Mouse (Mus musculus): ENCODE results near the gene Dnah1. TPM values are rescaled to one million over a fixed set of nuclear protein-coding genes. Genes with fewer than 3 reads are reported as not detected.

Dnah1 gene
- total RNA-seq, 2 experiments from 2014 or later = 4.6 to 5.8 TPM

DNA sequence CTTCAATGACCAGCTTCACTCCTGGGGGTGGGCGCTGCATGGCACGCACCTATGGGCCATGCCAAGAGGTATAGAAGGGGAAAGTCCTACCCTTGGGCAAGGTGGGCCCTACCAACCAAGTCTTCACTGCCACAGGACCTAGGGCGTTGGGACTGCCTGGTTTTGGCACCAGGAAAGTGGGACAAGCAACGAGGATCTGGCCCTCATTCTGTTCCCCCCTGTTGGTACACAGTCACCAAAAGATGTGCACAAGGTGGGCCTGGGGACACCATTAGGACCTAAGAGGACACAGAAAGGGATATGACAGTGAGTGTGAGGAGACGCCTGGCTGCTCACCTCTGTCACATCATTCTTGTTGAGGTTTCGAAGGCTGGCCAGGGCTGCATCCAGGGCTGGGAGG, 52.6 kb downstream of the Dnah1 start:
- no peak for DNase-seq (ENCODE audit: low spot score in 2 of 2)
- Histone ChIP-seq H3K4me3 (no peak overlapping the region), H3K27ac (no peak overlapping the region)
- TF ChIP-seq CTCF (conservative IDR thresholded peaks at IDR 0.05) = no peak

DNA sequence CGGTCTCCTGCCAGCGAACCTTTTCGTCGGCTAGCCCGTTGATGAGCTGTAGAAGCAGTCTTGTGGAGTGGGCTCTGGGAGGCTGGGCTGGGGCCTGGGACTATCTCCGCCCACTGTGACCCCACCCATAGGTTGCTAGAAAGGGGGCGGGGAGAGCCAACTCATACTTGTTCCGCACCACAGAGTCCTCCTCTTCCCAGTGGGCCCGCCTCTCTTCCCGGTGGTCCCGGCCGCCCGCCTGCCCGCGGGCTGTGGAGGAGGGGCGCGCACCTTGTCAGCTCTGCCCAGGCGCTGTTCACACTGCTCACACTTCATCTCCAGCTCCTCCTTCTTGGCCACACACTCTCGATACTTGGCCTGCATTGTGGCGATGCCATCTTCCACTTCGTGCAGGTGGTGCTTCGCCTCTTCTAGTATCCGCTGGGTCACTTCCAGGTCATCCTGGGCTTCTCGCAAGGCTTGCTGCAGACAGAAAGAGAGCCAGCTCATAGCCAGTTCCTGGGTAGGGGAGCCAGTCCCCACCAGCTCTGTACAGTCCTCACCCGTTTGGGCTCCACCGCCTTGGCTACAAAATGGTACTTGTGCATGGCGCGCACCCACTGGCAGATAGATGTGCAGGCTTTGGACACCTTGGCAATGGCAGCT, 54.1 kb downstream of the Dnah1 start:
- DNase-seq (ENCODE audit: low spot score in 2 of 2) = peak; percentile 48 to 66
- H3K4me3 ChIP-seq = peak overlapping the region; percentile 38
- peak overlapping the region; percentile 97 for H3K27ac ChIP-seq
- TF ChIP-seq CTCF (conservative IDR thresholded peaks at IDR 0.05) = no peak

DNA sequence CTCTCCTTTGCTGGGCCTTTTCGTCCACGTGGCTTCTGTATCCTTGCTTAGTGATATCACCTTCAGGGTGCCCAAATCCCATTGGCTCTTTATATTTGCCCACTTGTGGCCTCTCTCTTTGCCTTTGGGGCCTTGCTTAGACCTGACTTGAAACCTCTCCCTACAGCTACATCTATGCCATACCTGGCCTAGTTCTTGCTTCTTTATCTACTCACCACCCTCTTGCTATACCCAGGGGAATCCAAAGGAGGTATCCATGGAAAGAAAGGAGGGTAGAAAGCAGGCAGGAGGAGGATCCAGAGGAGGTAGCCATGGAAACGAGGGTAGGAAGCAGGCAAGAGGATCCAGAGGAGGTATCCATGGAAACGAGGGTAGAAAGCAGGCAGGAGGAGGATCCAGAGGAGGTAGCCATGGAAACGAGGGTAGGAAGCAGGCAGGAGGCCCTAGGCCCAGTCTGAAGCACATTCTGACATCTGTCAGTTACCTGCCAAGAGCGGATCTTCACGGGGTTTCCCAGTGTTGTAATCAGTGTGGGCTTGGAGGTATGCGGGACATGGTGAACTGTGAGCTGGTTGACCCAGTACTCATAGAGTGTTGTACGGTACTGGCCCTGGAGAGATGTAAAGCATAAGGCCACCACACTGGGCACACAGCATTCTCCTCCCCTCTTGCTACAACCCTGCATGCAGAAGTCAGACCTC, 55.2 kb downstream of the Dnah1 start:
- peak; percentile 56 to 89 for DNase-seq (ENCODE audit: low spot score in 2 of 2)
- TF ChIP-seq CTCF (conservative IDR thresholded peaks at IDR 0.05) = no peak
- Histone ChIP-seq H3K4me3 (peak overlapping the region; percentile 38), H3K27ac (peak overlapping the region; percentile 97)

DNA sequence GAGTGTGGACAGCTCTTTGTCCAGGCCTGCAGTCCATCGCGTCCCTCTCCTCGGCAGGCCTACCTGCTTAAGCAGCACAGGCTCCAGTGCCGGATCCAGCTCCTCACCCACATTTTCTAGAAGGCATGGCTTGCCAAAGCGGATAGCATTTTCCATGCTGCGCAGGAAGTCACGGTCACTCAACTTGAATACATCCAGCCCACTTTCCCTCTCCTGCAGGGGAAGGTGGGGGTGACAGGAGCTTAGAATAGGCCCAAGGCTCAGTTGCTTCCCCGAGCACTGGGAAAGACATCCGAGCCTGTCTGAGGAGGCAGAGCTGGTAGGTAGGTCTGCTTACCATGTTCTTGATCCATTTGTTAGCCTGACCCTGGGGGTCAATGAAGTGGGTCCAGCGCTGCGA, 56.0 kb downstream of the Dnah1 start:
- no peak for DNase-seq (ENCODE audit: low spot score in 2 of 2)
- no peak for TF ChIP-seq CTCF (conservative IDR thresholded peaks at IDR 0.05)
- H3K27ac ChIP-seq = peak overlapping the region; percentile 97
- H3K4me3 ChIP-seq = no peak overlapping the region

DNA sequence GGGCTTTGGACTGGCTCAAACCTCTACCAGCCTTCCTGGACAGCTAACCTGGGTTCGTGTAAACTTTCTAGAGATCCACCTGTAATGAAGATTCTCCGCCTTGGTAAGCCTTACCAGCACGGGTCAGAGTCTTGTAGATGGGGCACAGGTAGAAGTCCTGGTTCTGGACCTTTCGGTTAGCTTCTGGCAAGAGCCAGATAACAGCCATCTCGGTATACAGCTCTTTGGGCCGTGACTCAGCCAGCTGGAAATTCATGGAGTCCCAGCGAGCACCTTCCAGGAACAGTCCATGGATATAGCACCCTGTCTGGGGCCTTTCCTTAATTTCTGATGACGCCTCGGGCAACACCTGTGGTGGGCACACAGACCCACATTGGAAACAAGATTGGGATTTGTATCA, 62.8 kb downstream of the Dnah1 start:
- DNase-seq (ENCODE audit: low spot score in 2 of 2) = no peak
- TF ChIP-seq CTCF (conservative IDR thresholded peaks at IDR 0.05) = no peak
- H3K27ac ChIP-seq = no peak overlapping the region
- H3K4me3 ChIP-seq = no peak overlapping the region

DNA sequence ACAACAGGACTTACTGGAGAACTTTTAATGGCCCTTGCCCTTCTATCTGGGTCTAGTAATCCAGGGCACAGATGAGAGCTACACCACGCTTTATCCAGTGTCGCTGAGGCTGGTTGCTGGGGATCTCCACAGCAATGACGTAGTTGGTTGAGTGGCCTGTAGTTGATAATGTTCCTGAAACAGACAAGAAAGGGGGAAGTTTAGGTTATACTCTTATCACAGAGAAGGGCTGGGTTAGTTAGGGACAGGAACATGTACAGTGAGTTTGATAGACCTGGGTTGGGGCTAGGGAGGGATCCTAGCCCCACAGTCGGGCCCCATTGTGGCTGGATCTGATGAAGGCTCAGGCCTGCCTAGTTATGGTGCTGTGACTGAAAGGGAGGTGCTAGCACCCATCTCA, 63.3 kb downstream of the Dnah1 start:
- Histone ChIP-seq H3K4me3 (no peak overlapping the region), H3K27ac (no peak overlapping the region)
- no peak for DNase-seq (ENCODE audit: low spot score in 2 of 2)
- TF ChIP-seq CTCF (conservative IDR thresholded peaks at IDR 0.05) = no peak

DNA sequence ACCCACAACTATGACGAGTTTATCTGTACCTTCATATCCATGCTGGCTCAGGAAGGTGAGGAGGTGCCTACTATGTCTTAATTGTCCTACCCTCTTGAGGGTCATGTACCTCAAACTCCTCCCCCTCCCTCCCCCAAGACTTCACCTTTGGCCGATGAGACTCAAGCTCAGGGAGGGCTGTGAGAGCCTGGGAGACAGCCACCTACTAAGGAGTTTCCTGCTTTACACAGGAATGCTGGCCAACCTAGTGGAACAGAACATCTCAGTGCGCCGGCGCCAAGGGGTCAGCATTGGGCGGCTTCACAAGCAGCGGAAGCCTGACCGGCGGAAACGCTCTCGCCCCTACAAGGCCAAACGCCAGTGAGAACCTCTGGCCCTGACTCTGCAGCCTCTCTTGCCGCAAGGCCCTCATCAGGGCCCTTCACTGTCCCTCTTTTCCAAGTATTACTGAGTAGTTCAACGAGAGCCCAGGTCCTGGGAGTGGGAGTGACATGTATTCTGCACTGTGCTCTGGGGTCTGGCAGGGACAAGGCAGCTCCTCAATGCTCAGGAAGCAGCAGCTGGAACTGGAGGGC, 65.1 kb downstream of the Dnah1 start:
- DNase-seq (ENCODE audit: low spot score in 2 of 2) = no peak
- TF ChIP-seq CTCF (conservative IDR thresholded peaks at IDR 0.05) = no peak
- Histone ChIP-seq H3K4me3 (no peak overlapping the region), H3K27ac (no peak overlapping the region)

DNA sequence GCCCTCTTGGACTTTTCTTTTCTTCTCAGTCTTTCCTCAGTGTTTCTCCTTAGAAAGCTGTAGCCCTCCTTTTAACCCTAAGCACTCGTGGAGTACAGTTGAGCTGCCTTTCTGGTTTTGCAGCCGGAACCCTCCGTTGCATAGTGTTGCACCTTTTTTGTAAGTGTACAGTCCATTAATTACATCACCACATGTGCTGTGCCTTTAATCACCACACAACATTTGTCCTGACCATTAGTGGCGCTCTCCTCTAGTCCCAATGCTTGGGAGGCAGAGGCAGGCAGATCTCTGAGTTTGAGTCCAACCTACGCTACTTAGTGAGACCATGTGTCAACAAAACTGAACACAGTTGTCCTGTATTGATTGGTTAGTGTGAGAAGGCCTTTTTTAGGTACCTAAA, 71.6 kb downstream of the Dnah1 start:
- DNase-seq (ENCODE audit: low spot score in 2 of 2) = no peak
- Histone ChIP-seq H3K27ac (peak overlapping the region; percentile 98), H3K4me3 (peak overlapping the region; percentile 99)
- TF ChIP-seq CTCF (conservative IDR thresholded peaks at IDR 0.05) = no peak

DNA sequence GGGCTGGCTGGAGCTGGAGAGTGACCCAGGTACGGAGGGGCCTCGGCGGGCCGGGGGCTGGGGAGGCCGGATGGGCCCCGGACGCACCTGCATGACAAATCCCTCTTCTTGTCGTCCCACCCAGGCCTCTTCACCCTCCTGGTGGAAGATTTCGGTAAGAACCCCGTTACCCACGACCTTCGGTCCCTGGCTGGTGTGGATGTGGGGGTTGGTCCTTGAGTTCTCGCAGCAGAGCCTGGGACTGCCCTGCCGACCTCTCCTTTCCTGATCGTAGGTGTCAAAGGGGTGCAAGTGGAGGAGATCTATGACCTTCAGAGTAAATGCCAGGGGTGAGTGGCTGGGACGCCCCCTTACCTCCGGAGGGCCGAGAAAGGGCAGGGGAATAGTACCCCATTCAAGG, 72.1 kb downstream of the Dnah1 start:
- H3K27ac ChIP-seq = peak overlapping the region; percentile 98
- DNase-seq (ENCODE audit: low spot score in 2 of 2) = no peak
- no peak for TF ChIP-seq CTCF (conservative IDR thresholded peaks at IDR 0.05)
- peak overlapping the region; percentile 99 for H3K4me3 ChIP-seq

DNA sequence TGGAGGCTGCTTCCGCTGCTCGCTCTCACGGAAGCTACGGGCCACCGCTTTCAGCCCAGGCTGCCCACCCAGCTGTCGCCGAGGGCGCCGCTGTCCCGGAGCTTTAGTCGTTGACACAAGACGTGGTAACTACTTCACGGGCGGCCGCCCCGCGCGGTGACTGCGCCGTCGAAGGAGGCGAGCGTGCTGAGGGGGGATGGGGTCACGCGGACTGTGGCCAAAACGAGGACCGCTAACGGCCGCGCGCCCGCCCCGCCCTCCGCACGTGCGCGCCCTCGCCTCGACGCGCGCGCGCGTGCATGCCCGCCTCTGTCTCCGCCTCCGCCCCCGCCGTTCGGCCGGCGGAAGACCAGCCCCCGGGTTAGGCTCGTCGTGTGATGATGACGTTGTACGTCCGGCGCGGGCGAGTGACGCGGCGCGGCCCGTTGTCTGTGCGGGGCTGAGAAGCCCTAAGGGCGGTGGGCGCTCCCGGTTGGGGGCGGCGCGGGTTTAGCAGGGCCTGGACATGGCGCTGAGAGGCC, 72.6 kb downstream of the Dnah1 start, which contains the start of the genes Phf7 and Bap1:
Gene Phf7, minus strand, starts transcription at position 234 of the 521 bp plus-strand sequence.
Gene Bap1, plus strand, starts transcription at position 367 of the 521 bp plus-strand sequence.
- peak; percentile 93 to 99 for DNase-seq (ENCODE audit: low spot score in 2 of 2)
- TF ChIP-seq CTCF (conservative IDR thresholded peaks at IDR 0.05) = peak; percentile 41
- Histone ChIP-seq H3K27ac (peak within 1 kb of the TSS; percentile 98), H3K4me3 (peak within 1 kb of the TSS; percentile 99)

DNA sequence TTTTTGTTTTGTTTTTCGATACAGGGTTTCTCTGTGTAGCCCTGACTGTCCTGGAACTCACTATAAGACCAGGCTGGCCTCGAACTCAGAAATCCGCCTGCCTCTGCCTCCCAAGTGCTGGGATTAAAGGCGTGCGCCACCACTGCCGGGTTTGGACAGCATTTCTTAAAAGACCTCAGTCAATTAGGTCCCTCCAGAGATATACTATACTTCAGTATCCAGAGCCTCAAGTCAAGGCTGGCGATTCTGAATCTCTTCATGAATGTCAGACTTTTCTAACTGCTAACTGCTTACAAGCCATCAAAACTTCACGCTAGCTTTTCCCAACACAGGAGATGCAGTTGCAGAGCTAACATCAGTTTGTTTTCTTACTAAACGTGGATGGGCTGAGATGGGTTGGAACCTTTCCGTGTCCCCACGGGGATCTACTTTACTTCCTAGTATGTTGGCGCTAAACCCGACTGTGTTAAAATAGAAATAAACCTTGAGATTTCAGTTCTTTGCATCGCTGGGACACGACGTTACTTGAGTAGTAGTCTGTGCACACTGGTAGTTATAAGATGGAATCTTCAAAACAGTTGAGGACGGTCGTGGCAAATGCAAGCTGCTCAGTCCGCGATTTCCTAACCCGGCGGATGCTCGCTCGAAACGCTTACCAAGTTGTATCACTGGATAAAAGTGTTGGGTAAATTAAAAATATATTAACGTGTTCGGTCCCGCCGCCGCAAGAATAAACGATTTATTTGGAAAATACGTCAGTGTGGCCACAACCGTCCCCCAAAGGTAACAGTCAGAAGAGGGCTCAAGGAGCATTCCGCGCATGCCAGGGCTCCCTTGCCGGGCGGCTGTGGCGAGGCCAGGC, 73.2 kb downstream of the Dnah1 start:
- DNase-seq (ENCODE audit: low spot score in 2 of 2) = no peak
- no peak for TF ChIP-seq CTCF (conservative IDR thresholded peaks at IDR 0.05)
- peak overlapping the region; percentile 98 for H3K27ac ChIP-seq
- peak overlapping the region; percentile 99 for H3K4me3 ChIP-seq

DNA sequence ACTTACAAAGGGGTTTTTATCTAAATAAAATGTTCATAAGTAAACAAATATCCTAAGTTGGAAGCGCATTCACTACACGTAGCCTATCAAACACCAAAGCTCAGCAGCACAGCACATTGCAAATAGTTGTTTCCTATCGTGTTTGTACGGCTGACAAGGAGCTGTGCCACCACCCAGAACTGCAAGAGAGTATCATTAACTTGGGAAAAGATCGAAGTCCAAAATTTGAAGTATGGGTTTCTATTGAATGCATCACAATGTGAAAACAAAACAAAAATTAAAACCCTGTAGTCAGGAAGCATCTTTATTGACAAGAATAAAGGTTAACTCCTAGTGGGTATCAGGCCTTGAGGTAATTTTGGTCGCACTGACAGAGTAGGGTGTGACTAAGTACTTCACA, 75.3 kb downstream of the Dnah1 start:
- no peak for TF ChIP-seq CTCF (conservative IDR thresholded peaks at IDR 0.05)
- Histone ChIP-seq H3K4me3 (no peak overlapping the region), H3K27ac (no peak overlapping the region)
- DNase-seq (ENCODE audit: low spot score in 2 of 2) = no peak
